Mouse (Mus musculus) large intestine, adult 2 months (tissue): ENCODE results near the gene Zic1. TPM values are rescaled to one million over a fixed set of nuclear protein-coding genes. Genes with fewer than 3 reads are reported as not detected.

Experiments
- DNase-seq: peaks from one replicate; pipeline ENCODE4 v3.0.0-alpha.2; 2012; ENCODE audit warnings: low read depth, low spot score
- WGBS: fragments of 180-500 bp; shearing (Covaris S2); methylation state at CpG from one replicate; pipeline ENCODE4 v1.1.7; 2018; 5-methylcytosine and 5-hydroxymethylcytosine counted together
- polyA plus RNA-seq: library from polyadenylated mRNA; depleted of rRNA; stranded (reverse); fragments of >200 nt; gene quantifications from 2 replicates; pipeline ENCODE4 v1.2.3, GENCODE M21; 2012; rRNA removed

Zic1 gene
- not detected in 2 replicates for polyA plus RNA-seq

- 4% methylated on average over 33 of the region's 33 CpGs for WGBS
- DNase-seq, result no peak
Observed at GRCm38 (mm10) chr9:91365664-91366063, at the start of gene Zic1. Gene Zic1, minus strand, starts transcription at chr9:91365810.

- no peak for DNase-seq
- 2% methylated on average over 12 of the region's 12 CpGs for WGBS
Observed at GRCm38 (mm10) chr9:91414007-91414661, 48.5 kb upstream of the Zic1 start.

DNA sequence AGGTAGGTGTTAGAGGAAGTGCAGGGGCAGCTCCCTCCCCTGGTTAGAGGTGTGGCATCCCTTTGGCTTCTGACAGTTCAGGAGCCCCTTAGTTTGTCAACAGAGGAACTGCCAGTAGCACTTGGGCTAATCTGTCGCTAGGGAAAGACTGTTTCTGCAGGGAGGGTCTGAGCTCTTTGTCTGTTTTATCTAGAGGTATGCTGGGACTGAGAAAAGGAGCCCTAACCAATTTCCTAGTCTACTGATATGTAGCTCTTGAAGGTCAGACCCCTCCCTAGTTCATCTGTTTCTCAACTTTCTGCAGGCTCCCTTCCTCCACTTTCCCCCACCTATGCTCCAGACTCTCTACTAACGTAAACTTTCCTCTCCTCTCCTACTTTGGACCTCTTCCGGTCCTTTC is 44.2 kb upstream of the Zic1 start:
- no peak for DNase-seq
- WGBS, result 0% methylated on average over 3 of the region's 3 CpGs

DNA sequence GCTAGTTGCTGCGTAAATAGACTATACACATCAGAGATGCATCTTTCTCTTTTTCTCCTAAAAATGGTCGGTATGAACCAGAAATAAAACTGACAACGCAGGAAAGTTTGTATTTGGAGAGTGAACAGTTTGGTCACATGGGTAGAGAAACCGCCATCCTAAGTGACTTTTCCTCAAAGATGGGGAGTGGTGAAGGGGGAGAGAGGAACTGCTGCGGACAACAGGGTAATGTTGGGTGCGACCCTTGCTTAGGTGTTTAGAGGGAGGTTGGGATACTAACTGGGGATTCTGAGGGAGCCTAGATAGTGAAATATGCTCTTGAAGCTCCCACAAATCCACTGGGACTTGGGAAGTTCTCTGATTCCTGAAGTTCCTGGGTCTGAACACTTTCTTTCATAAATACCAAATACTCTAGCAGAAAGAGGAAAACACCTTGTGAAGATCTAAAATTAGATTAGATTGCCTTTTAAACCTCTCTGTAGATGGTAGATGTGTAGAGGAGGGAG is 40.7 kb upstream of the Zic1 start:
- no peak for DNase-seq
- WGBS, result 1% methylated on average over 6 of the region's 6 CpGs

- no peak for DNase-seq
- 3% methylated on average over 16 of the region's 16 CpGs for WGBS
Observed at GRCm38 (mm10) chr9:91405753-91406178, 40.2 kb upstream of the Zic1 start.

- WGBS, result 1% methylated on average over 27 of the region's 27 CpGs
- no peak for DNase-seq
Observed at GRCm38 (mm10) chr9:91404905-91405752, 39.5 kb upstream of the Zic1 start.

GRCm38 (mm10) chr9:91404229-91404628 is 38.6 kb upstream of the Zic1 start:
- WGBS, result 5% methylated on average over 13 of the region's 13 CpGs

GRCm38 (mm10) chr9:91401471-91401870 is 35.9 kb upstream of the Zic1 start:
- WGBS, result under 1% methylated on average over 10 of the region's 10 CpGs

More at GRCm38 (mm10) chr9:91404229-91404628, 38.6 kb upstream of the Zic1 start:
- no peak for DNase-seq

DNA sequence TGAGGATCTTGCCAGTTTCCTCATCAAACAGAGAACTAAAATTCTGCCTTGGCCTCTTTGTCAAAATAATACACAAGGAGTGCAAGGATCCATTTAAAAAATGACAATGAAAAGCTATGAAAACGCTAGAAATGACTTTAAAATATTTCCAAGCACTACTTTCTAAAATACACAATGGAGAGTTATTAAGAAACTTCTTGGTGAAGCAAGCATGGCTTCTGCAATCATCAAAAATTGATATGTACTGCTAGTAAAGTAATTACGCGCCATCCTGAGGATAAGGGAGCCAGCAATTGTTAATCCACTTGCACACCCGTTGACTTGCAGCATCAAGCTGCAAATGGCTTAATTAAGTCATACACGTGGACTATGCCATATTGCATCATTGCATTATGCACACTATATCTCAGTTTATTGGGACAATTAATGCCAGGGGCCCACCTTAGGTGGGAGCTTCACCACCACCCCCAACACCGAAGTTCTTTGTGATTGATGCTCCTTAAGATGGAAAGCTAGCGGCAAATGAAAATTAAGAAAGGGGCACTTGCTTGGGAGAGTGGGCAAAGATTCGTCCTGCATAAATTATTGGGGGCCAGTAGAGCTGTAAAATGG is 35.0 kb upstream of the Zic1 start:
- DNase-seq, result no peak
- WGBS, result 10% methylated on average over 8 of the region's 8 CpGs

More at GRCm38 (mm10) chr9:91401471-91401870, 35.9 kb upstream of the Zic1 start:
- no peak for DNase-seq

- 22% methylated on average over 7 of the region's 7 CpGs for WGBS
Observed at GRCm38 (mm10) chr9:91399976-91400375, 34.4 kb upstream of the Zic1 start.

GRCm38 (mm10) chr9:91395066-91395772 is 29.6 kb upstream of the Zic1 start:
- 14% methylated on average over 14 of the region's 14 CpGs for WGBS
- DNase-seq, result no peak

More at GRCm38 (mm10) chr9:91399976-91400375, 34.4 kb upstream of the Zic1 start:
- no peak for DNase-seq

DNA sequence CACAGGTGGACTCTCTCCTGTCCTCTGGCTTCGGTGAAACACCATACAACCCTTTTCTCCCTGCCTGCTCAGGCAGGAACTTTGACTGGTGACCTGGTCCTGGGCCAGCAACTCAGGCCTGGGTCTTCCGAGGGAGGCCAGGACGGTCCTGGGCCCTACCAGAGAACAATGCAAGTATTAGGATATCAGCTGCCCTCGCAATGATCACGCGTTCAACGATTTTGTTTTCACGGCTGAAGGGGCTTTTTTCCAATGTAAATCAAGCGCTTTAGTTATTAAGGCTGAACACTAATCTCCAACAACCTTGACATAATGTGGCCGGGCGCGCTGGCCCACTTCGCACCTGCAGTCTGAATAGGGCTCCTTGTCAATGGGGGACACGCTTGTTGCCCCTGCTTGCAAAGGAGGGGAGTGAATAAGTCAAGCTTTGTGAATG is 28.6 kb upstream of the Zic1 start:
- 3% methylated on average over 14 of the region's 14 CpGs for WGBS
- no peak for DNase-seq

GRCm38 (mm10) chr9:91393376-91394068 is 27.9 kb upstream of the Zic1 start:
- DNase-seq, result no peak
- WGBS, result 7% methylated on average over 8 of the region's 8 CpGs

- WGBS, result 2% methylated on average over 4 of the region's 4 CpGs
Observed at GRCm38 (mm10) chr9:91388173-91388572, 22.6 kb upstream of the Zic1 start.

GRCm38 (mm10) chr9:91387740-91388080 is 22.1 kb upstream of the Zic1 start:
- under 1% methylated on average over 5 of the region's 5 CpGs for WGBS
- DNase-seq, result no peak

More at GRCm38 (mm10) chr9:91388173-91388572, 22.6 kb upstream of the Zic1 start:
- DNase-seq, result no peak

DNA sequence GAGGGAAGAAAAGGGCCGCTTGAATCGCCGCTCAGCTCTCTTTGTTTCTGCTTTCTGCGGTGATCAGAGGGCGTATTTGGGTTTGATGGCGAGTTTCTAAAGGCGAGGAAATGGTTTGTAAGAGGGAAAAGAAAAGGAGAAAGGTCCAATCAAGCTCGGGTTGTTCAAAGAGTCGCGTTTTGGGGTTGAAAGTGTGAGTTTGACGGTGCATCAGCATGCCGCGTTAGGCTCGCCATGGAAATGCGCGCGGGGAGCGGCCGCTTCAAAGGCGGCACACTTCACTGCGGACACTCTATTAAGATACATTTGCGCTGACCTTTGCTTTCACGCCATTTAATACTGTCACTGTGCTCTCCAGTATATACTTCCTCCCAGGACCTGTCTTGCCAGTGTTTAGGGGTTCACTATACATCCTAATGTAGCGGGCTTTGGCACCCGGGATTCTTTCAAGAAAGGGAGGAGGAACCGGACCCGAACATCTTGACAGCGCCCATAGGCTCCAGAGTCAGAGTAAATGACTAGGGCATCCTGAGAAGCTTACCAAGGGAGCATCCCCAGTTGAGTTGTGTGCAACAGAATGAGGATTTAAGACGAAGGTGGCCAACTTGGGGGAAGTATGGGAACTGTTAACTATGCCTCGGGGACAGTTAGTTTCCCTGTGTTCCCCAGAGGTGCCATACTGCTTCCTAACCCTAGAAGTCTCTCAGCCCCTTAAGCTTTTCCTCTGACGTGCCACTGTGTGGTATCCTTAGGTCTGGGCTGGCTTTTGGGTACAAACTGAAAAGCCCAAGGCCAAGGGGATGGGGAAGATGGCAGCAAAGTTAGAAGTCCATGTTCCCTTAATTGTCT is 21.5 kb upstream of the Zic1 start:
- DNase-seq, result no peak
- 3% methylated on average over 31 of the region's 31 CpGs for WGBS

- no peak for DNase-seq
- 5% methylated on average over 17 of the region's 17 CpGs for WGBS
Observed at GRCm38 (mm10) chr9:91386502-91386890, 20.9 kb upstream of the Zic1 start.
